Mouse (Mus musculus) thymus, adult 2 months (tissue): ENCODE data around the gene Mfsd4b1. TPM values are rescaled to one million over a fixed set of nuclear protein-coding genes. Genes with fewer than 3 reads are reported as not detected.

ENCODE experiments used
- DNase-seq: peaks from one replicate; pipeline ENCODE4 v3.0.0; 2021
- H3K27ac ChIP-seq: fragments of 200-500 bp; 2 replicates; pipeline ENCODE4 v1.5.1; 2012; ENCODE audit warnings: low read length, control low read depth; ENCODE audit not compliant: control insufficient read depth, insufficient read depth
- H3K27me3 ChIP-seq: fragments of 200-500 bp; 2 replicates; pipeline ENCODE4 v1.6.1; 2012; ENCODE audit warnings: mild to moderate bottlenecking, low read length, moderate library complexity, mixed read lengths; ENCODE audit not compliant: control insufficient read depth, insufficient read depth
- H3K36me3 ChIP-seq: fragments of 200-500 bp; 2 replicates; pipeline ENCODE4 v1.6.1; 2012; ENCODE audit warnings: mild to moderate bottlenecking, low read length, moderate library complexity; ENCODE audit not compliant: control insufficient read depth, insufficient read depth
- H3K4me1 ChIP-seq: fragments of 200-500 bp; replicated peaks from 2 replicates; pipeline ENCODE4 v1.6.1; 2012; ENCODE audit warnings: low read length; ENCODE audit not compliant: control insufficient read depth, insufficient read depth
- H3K4me3 ChIP-seq: fragments of 200-500 bp; 2 replicates; pipeline ENCODE4 v1.5.1; 2012; ENCODE audit warnings: mild to moderate bottlenecking, low read length, control low read depth, moderate library complexity; ENCODE audit not compliant: control insufficient read depth, insufficient read depth
- CTCF ChIP-seq: fragments of 200-500 bp; IDR thresholded peaks from 2 replicates; pipeline ENCODE4 v1.5.1; 2012; ENCODE audit warnings: mild to moderate bottlenecking, control low read depth, low read length, moderate library complexity, borderline replicate concordance; ENCODE audit not compliant: control insufficient read depth, poor library complexity, insufficient read depth; ENCODE audit errors: extremely low read depth
- POLR2A ChIP-seq: fragments of 200-500 bp; IDR thresholded peaks from 2 replicates; pipeline ENCODE4 v1.6.1; 2012; ENCODE audit warnings: mild to moderate bottlenecking, low read length, control low read depth, moderate library complexity; ENCODE audit not compliant: control insufficient read depth, poor library complexity, insufficient read depth; ENCODE audit errors: extremely low read depth
- WGBS: fragments of 180-500 bp; shearing (Covaris S2); methylation state at CpG from one replicate; pipeline ENCODE4 v1.1.7; 2018; 5-methylcytosine and 5-hydroxymethylcytosine counted together
- polyA plus RNA-seq: library from polyadenylated mRNA; depleted of rRNA; stranded (reverse); fragments of >200 nt; gene quantifications from 2 replicates; pipeline ENCODE4 v1.2.3, GENCODE M21; 2012

Mfsd4b1 gene
- polyA plus RNA-seq, 1 experiment: 0.96 TPM

- no peak for DNase-seq
- H3K4me3 ChIP-seq: no peak overlapping the region
Measured at GRCm38 (mm10) chr10:40007953-40008352, 17.1 kb downstream of the Mfsd4b1 start.

GRCm38 (mm10) chr10:40006963-40007362, 18.1 kb downstream of the Mfsd4b1 start:
- Histone ChIP-seq H3K27ac (no peak overlapping the region), H3K4me3 (no peak overlapping the region), H3K36me3 (no peaks in the 10 kb centered on the region), H3K4me1 (peaks cover 6% of the 10 kb centered on the region; the same call in 1 of the 2 replicates), H3K27me3 (no peaks in the 10 kb centered on the region)
- TF ChIP-seq POLR2A (no peak), CTCF (no peak)
- 67% methylated on average over 10 of the region's 10 CpGs for WGBS
- no peak for DNase-seq

More at GRCm38 (mm10) chr10:40007953-40008352, 17.1 kb downstream of the Mfsd4b1 start:
- no peaks in the 10 kb centered on the region for H3K27me3 ChIP-seq
- H3K36me3 ChIP-seq: no peaks in the 10 kb centered on the region
- no peak overlapping the region for H3K27ac ChIP-seq
- TF ChIP-seq CTCF (no peak), POLR2A (no peak)
- WGBS: 92% methylated on average over 4 of the region's 4 CpGs
- H3K4me1 ChIP-seq: peaks cover 6% of the 10 kb centered on the region; the same call in 1 of the 2 replicates

GRCm38 (mm10) chr10:40000746-40001145, 24.3 kb downstream of the Mfsd4b1 start:
- H3K27me3 ChIP-seq: no peaks in the 10 kb centered on the region
- 93% methylated on average over 2 of the region's 2 CpGs for WGBS
- no peak overlapping the region for H3K4me3 ChIP-seq
- no peak overlapping the region for H3K27ac ChIP-seq
- TF ChIP-seq POLR2A (no peak), CTCF (no peak)
- DNase-seq: no peak
- 0 out of 2 replicates have a peak, but pooled peaks cover 2% of the 10 kb centered on the region for H3K4me1 ChIP-seq
- no peaks in the 10 kb centered on the region for H3K36me3 ChIP-seq

GRCm38 (mm10) chr10:39991155-39991554, 33.9 kb downstream of the Mfsd4b1 start:
- TF ChIP-seq CTCF (no peak), POLR2A (no peak)
- no peak overlapping the region for H3K27ac ChIP-seq
- peak; percentile 36 for DNase-seq

GRCm38 (mm10) chr10:39986466-39986865, 38.6 kb downstream of the Mfsd4b1 start, which contains the start of gene Mfsd4b5:
Gene Mfsd4b5, minus strand, starts transcription at chr10:39986646.
- Histone ChIP-seq H3K36me3 (no peaks in the 10 kb centered on the region), H3K27me3 (no peaks in the 10 kb centered on the region), H3K27ac (no peak within 1 kb of the TSS), H3K4me1 (peaks cover 7% of the 10 kb centered on the region), H3K4me3 (no peak within 1 kb of the TSS)
- TF ChIP-seq POLR2A (no peak), CTCF (no peak)
- WGBS: 97% methylated on average over 12 of the region's 12 CpGs
- no peak for DNase-seq

More at GRCm38 (mm10) chr10:39991155-39991554, 33.9 kb downstream of the Mfsd4b1 start:
- 51% methylated on average over 4 of the region's 4 CpGs for WGBS
- H3K27me3 ChIP-seq: no peaks in the 10 kb centered on the region
- H3K4me1 ChIP-seq: peaks cover 9% of the 10 kb centered on the region
- H3K4me3 ChIP-seq: no peak overlapping the region
- H3K36me3 ChIP-seq: no peaks in the 10 kb centered on the region

- H3K4me1 ChIP-seq: no peaks in the 10 kb centered on the region
Measured at GRCm38 (mm10) chr10:39982604-39983003, 42.5 kb downstream of the Mfsd4b1 start.

GRCm38 (mm10) chr10:39978231-39978630, 46.8 kb downstream of the Mfsd4b1 start:
- Histone ChIP-seq H3K4me1 (no peaks in the 10 kb centered on the region), H3K27me3 (no peaks in the 10 kb centered on the region), H3K36me3 (no peaks in the 10 kb centered on the region), H3K27ac (no peak overlapping the region), H3K4me3 (no peak overlapping the region)
- no peak for DNase-seq
- 97% methylated on average over 1 of the region's 1 CpGs for WGBS
- no peak for TF ChIP-seq CTCF
- TF ChIP-seq POLR2A: no peak

More at GRCm38 (mm10) chr10:39982604-39983003, 42.5 kb downstream of the Mfsd4b1 start:
- DNase-seq: no peak
- Histone ChIP-seq H3K36me3 (no peaks in the 10 kb centered on the region), H3K27me3 (no peaks in the 10 kb centered on the region), H3K27ac (no peak overlapping the region), H3K4me3 (no peak overlapping the region)
- TF ChIP-seq CTCF (no peak), POLR2A (no peak)
- WGBS: 48% methylated on average over 5 of the region's 5 CpGs
